Mouse (Mus musculus) intestine, embryonic 16.5 days (tissue): ENCODE measurements around the gene Pnpla1. TPM values are rescaled to one million over a fixed set of nuclear protein-coding genes. Genes with fewer than 3 reads are reported as not detected.
"Not testable (repeated sequence)": the region's sequence is repeated elsewhere in the genome, so short reads cannot be mapped to it uniquely, and the experiment has no call there.

Source experiments
- ATAC-seq: fragments of 200-750 bp; cut with Nextera tagmentation; 2 replicates; pipeline ENCODE4 v1.8.0; 2017; ENCODE audit warnings: moderate TSS enrichment, moderate library complexity
- H3K27ac ChIP-seq: fragments of 300-500 bp; sonication (generic); 2 replicates; pipeline ENCODE4 v1.5.1; 2014; ENCODE audit warnings: mild to moderate bottlenecking, low read length
- H3K27me3 ChIP-seq: fragments of 300-500 bp; sonication (generic); replicated peaks from 2 replicates; pipeline ENCODE4 v1.6.1; 2014; ENCODE audit warnings: low read length, control low read depth, mixed read lengths; ENCODE audit not compliant: control insufficient read depth, insufficient read depth
- H3K36me3 ChIP-seq: fragments of 300-500 bp; sonication (generic); 2 replicates; pipeline ENCODE4 v1.6.1; 2014; ENCODE audit warnings: low read length, control low read depth; ENCODE audit not compliant: control insufficient read depth, insufficient read depth
- H3K4me1 ChIP-seq: fragments of 300-500 bp; sonication (generic); 2 replicates; pipeline ENCODE4 v1.6.1; 2014; ENCODE audit warnings: low read length, control low read depth, mixed read lengths; ENCODE audit not compliant: control insufficient read depth, insufficient read depth
- H3K4me2 ChIP-seq: fragments of 300-500 bp; sonication (generic); 2 replicates; pipeline ENCODE4 v1.6.1; 2014; ENCODE audit warnings: low read depth, low read length, control low read depth
- H3K4me3 ChIP-seq: fragments of 300-500 bp; sonication (generic); 2 replicates; pipeline ENCODE4 v1.5.1; 2014; ENCODE audit warnings: mild to moderate bottlenecking, low read length
- H3K9ac ChIP-seq: fragments of 300-500 bp; sonication (generic); 2 replicates; pipeline ENCODE4 v1.6.1; 2014; ENCODE audit warnings: low read depth, low read length
- H3K9me3 ChIP-seq: fragments of 300-500 bp; sonication (generic); 2 replicates; pipeline ENCODE4 v1.6.1; 2016; ENCODE audit warnings: low read length, control low read depth; ENCODE audit not compliant: control insufficient read depth
- WGBS: fragments of 180-500 bp; shearing (Covaris S2); extraction: QIAGEN DNeasy Blood & Tissue Kit; methylation state at CpG from one replicate; pipeline ENCODE4 v1.1.7; 2014; 5-methylcytosine and 5-hydroxymethylcytosine counted together
- polyA plus RNA-seq: library from polyadenylated mRNA; unstranded; fragments of >200 nt; fragmentation: Nextera tagmentation; extraction: Ambion mirVana; gene quantifications from 2 replicates; pipeline ENCODE4 v1.2.1, GENCODE M21; 2015

Pnpla1 gene
- polyA plus RNA-seq, 1 experiment from 2014 or later = 1.9 TPM

DNA sequence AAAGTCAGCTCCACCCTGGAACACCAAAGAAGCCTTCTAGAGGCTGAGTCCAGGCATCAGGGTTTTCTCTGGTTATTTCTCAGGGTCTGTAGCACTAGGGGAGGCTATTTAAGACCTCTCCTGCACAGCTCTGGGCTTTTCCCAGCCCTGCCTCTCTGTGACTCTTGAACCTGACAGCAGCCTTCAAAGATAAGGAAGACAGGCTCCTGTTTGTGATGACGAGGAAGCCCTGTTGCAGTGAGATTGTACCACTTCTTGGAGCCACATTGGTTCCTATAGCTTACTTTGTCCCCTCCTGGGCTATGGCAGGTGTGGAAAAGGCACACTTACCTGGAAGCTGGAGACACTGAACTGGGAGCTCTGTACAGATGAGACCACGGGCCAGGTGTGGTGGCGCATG is 25.3 kb upstream of the Pnpla1 start:
- H3K27me3 ChIP-seq = no peaks in the 10 kb centered on the region
- H3K27ac ChIP-seq = no peak overlapping the region; the same call in 1 of the 2 replicates
- no peak overlapping the region for H3K4me2 ChIP-seq
- H3K4me1 ChIP-seq = peaks cover 7% of the 10 kb centered on the region
- 80% methylated on average over 3 of the region's 3 CpGs for WGBS
- no peak for ATAC-seq
- H3K36me3 ChIP-seq = peaks cover 36% of the 10 kb centered on the region
- no peak overlapping the region for H3K4me3 ChIP-seq
- no peak overlapping the region for H3K9ac ChIP-seq
- H3K9me3 ChIP-seq = no peaks in the 10 kb centered on the region

- ATAC-seq = no peak; the same call in 1 of the 2 replicates
- Histone ChIP-seq H3K4me1 (peaks cover 7% of the 10 kb centered on the region), H3K9ac (no peak overlapping the region), H3K27me3 (no peaks in the 10 kb centered on the region), H3K4me3 (no peak overlapping the region), H3K9me3 (no peaks in the 10 kb centered on the region), H3K4me2 (no peak overlapping the region), H3K36me3 (peaks cover 46% of the 10 kb centered on the region), H3K27ac (peak overlapping the region; percentile 12; the same call in 1 of the 2 replicates)
- WGBS = 52% methylated on average over 10 of the region's 10 CpGs
These were observed 23.5 kb upstream of the Pnpla1 start for GRCm38 (mm10) chr17:28834676-28835075.

DNA sequence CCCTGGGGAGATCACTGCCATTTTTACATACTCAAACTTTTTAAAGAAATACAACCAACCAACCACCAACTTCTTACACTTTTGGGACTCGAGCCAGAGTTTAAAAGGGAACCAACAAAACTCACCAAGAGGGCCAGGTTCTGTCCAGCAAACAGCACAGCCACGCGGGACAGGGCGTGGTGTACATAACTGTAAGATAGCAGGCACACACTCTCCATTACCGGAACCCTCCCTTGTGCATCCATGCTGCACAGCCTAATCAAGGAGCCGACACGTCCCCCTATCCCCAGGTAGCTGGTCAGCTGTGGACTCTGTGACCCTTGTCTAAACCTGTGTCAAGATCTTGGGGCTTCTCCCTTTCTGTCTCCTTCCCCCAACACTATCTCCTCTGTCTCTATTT is 20.4 kb upstream of the Pnpla1 start:
- Histone ChIP-seq H3K9me3 (no peaks in the 10 kb centered on the region), H3K36me3 (peaks cover 41% of the 10 kb centered on the region), H3K27ac (no peak overlapping the region), H3K4me2 (no peak overlapping the region), H3K4me3 (no peak overlapping the region), H3K27me3 (no peaks in the 10 kb centered on the region), H3K4me1 (peaks cover 7% of the 10 kb centered on the region), H3K9ac (no peak overlapping the region)
- ATAC-seq = no peak
- 92% methylated on average over 7 of the region's 7 CpGs for WGBS

DNA sequence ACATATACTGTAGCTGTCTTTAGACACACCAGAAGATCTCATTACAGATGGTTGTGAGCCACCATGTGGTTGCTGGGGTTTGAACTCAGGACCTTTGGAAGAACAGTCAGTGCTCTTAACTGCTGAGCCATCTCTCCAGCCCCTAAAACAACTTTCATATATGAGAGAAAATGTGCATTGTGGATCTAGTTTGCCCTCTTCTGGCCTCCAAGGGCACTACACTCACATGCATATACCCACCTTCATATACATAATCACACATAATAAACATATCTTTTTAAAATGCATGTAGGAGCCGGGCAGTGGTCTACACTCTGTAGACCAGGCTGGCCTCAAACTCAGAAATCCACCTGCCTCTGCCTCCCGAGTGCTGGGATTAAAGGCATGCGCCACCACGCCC is 16.3 kb upstream of the Pnpla1 start:
- H3K4me3 ChIP-seq, H3K4me2 ChIP-seq, H3K27me3 ChIP-seq, H3K9ac ChIP-seq, H3K4me1 ChIP-seq, ATAC-seq, H3K9me3 ChIP-seq, H3K27ac ChIP-seq: not testable (repeated sequence)
- 97% methylated on average over 4 of the region's 4 CpGs for WGBS
- H3K36me3 ChIP-seq = peaks cover 20% of the 10 kb centered on the region

- peak overlapping the region; percentile 76 for H3K27ac ChIP-seq
- peaks cover 10% of the 10 kb centered on the region for H3K4me1 ChIP-seq
- peak overlapping the region; percentile 26; the same call in 1 of the 2 replicates for H3K4me2 ChIP-seq
- no peaks in the 10 kb centered on the region for H3K27me3 ChIP-seq
- H3K9me3 ChIP-seq = no peaks in the 10 kb centered on the region
- no peak overlapping the region for H3K4me3 ChIP-seq
- 60% methylated on average over 5 of the region's 5 CpGs for WGBS
- ATAC-seq = peak; percentile 68
- H3K36me3 ChIP-seq = peaks cover 8% of the 10 kb centered on the region
- no peak overlapping the region for H3K9ac ChIP-seq
These were observed 14.5 kb upstream of the Pnpla1 start for GRCm38 (mm10) chr17:28843665-28844064.

- Histone ChIP-seq H3K27me3 (no peaks in the 10 kb centered on the region), H3K9me3 (no peaks in the 10 kb centered on the region), H3K36me3 (0 out of 2 replicates have a peak, but pooled peaks cover 2% of the 10 kb centered on the region), H3K4me1 (peaks cover 11% of the 10 kb centered on the region), H3K4me3 (peak overlapping the region; percentile 9; the same call in 1 of the 2 replicates), H3K4me2 (peak overlapping the region; percentile 31), H3K27ac (peak overlapping the region; percentile 89), H3K9ac (peak overlapping the region; percentile 67)
- peak; percentile 90 for ATAC-seq
- WGBS = 39% methylated on average over 11 of the region's 11 CpGs
These were observed 11.1 kb upstream of the Pnpla1 start for GRCm38 (mm10) chr17:28846974-28847617.

DNA sequence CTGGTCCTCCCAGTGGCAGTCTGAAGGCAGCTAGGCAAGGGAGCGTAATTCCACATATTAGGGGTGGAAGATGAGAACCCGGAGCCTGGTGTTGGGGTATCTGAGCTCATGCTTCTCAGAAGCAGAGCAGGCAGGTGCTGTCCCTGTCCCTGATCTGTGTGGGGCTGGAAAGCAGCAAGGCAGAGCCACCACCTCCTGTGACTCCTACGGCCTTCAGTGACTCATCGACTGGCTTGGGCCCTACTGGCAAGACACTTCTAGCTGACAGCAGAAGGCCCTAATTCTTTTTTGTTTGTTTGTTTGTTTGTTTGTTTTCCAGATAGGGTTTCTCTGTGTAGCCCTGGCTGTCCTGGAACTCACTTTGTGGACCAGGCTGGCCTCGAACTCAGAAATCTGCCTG is 7.7 kb upstream of the Pnpla1 start:
- peaks cover 11% of the 10 kb centered on the region for H3K4me1 ChIP-seq
- H3K27ac ChIP-seq = no peak overlapping the region
- H3K4me2 ChIP-seq = no peak overlapping the region
- 0 out of 2 replicates have a peak, but pooled peaks cover 2% of the 10 kb centered on the region for H3K36me3 ChIP-seq
- no peak for ATAC-seq
- H3K27me3 ChIP-seq = no peaks in the 10 kb centered on the region
- H3K4me3 ChIP-seq = no peak overlapping the region
- H3K9ac ChIP-seq = 0 out of 2 replicates have a peak overlapping the region, but pooled peaks have one; percentile 11
- WGBS = 87% methylated on average over 5 of the region's 5 CpGs
- H3K9me3 ChIP-seq = no peaks in the 10 kb centered on the region

DNA sequence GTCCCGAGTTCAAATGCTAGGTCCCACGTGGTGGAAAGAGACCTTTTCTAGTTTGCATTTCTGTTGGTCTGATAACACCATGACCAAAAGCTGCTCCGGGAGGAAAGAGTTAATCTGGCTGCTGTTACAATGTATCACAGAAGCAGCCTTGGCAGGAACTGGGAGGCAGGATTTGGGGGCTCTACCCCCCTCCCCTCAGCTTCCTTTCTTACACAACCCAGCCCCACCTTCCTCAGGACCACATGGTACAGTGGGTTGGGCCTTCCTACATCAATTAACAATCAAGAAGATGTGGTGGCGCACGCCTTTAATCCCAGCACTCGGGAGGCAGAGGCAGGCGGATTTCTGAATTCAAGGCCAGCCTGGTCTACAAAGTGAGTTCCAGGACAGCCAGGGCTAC is 3.8 kb upstream of the Pnpla1 start:
- Histone ChIP-seq H3K4me1 (0 out of 2 replicates have a peak, but pooled peaks cover 2% of the 10 kb centered on the region), H3K36me3 (0 out of 2 replicates have a peak, but pooled peaks cover 2% of the 10 kb centered on the region), H3K27me3 (no peaks in the 10 kb centered on the region), H3K4me3 (no peak overlapping the region), H3K9me3 (peaks cover 8% of the 10 kb centered on the region; the same call in 1 of the 2 replicates), H3K9ac (no peak overlapping the region), H3K27ac (no peak overlapping the region), H3K4me2 (no peak overlapping the region)
- WGBS = 82% methylated on average over 7 of the region's 7 CpGs
- ATAC-seq = no peak

DNA sequence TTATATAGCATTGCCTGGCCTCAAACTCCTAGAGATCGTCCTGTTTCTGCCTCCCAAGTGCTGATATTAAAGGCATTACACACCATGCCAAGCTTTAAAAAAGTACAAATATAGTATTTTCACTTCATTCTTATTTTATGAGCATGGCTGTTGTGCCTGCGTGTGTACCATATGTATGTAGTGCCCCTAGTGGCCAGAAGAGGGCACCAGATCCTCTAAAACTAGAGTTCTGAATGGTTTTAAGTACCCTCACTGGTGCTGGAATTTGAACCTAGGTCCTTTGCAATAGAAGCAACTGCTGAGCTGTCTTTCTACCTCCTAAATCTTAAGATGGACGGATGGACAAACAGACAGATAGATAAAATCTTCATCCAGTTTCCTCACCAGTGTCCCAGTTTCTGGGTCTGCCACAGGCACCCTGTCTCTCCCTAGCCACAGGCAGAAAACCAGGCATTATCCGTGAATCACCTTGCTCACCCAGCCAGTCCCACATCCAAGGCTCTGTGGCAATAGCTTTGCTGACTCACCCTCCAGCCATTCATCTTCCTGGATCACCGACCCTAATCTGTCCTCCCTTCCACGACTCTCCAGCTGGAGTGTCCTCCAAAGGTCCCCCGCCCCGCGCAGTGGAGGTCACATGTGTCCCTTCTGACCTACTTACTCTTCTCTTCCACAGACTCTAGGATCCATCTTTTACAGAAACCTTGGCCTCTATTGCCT is 2.9 kb upstream of the Pnpla1 start:
- H3K27ac ChIP-seq = 0 out of 2 replicates have a peak overlapping the region, but pooled peaks have one; percentile 53
- 65% methylated on average over 9 of the region's 9 CpGs for WGBS
- 0 out of 2 replicates have a peak, but pooled peaks cover 2% of the 10 kb centered on the region for H3K36me3 ChIP-seq

More for the DNA sequence above, 2.9 kb upstream of the Pnpla1 start:
- Histone ChIP-seq H3K27me3 (no peaks in the 10 kb centered on the region), H3K4me3 (no peak overlapping the region), H3K9me3 (peaks cover 8% of the 10 kb centered on the region; the same call in 1 of the 2 replicates), H3K4me2 (no peak overlapping the region), H3K9ac (no peak overlapping the region), H3K4me1 (no peaks in the 10 kb centered on the region)
- peak; percentile 77 for ATAC-seq
